Mouse (Mus musculus) frontal cortex, postnatal 14 days (tissue): ENCODE data around the gene Slc19a2.
"Not testable (repeated sequence)": the region's sequence is repeated elsewhere in the genome, so short reads cannot be mapped to it uniquely, and the experiment has no call there.

ENCODE experiments used
- DNase-seq, 2 experiments: peaks; one replicate each; pipeline ENCODE4 v3.0.0; 2022; ENCODE audit warnings: low spot score in 2 of 2

The Slc19a2 gene

GRCm38 (mm10) chr1:164248465-164249331 is at the start of gene Slc19a2:
Gene Slc19a2 (plus strand): TSS chr1:164249046.
- peak; percentile 94 to 97 for DNase-seq

GRCm38 (mm10) chr1:164199551-164199950 is 49.3 kb upstream of the Slc19a2 start:
- DNase-seq: no peak

- DNase-seq: no peak
Observed at GRCm38 (mm10) chr1:164208437-164208836, 40.4 kb upstream of the Slc19a2 start.

- no peak for DNase-seq
Observed at GRCm38 (mm10) chr1:164210899-164211298, 37.9 kb upstream of the Slc19a2 start.

GRCm38 (mm10) chr1:164212686-164213085 is 36.2 kb upstream of the Slc19a2 start:
- no peak for DNase-seq

GRCm38 (mm10) chr1:164214190-164214589 is 34.7 kb upstream of the Slc19a2 start:
- no peak for DNase-seq

GRCm38 (mm10) chr1:164215097-164215496 is 33.7 kb upstream of the Slc19a2 start:
- DNase-seq: no peak

- DNase-seq: no peak
Observed at GRCm38 (mm10) chr1:164215540-164215939, 33.3 kb upstream of the Slc19a2 start.

GRCm38 (mm10) chr1:164217791-164218685 is 30.8 kb upstream of the Slc19a2 start:
- no peak for DNase-seq

GRCm38 (mm10) chr1:164220261-164220660 is 28.6 kb upstream of the Slc19a2 start:
- DNase-seq: no peak

GRCm38 (mm10) chr1:164223089-164223488 is 25.8 kb upstream of the Slc19a2 start:
- no peak for DNase-seq

- DNase-seq: not testable (repeated sequence)
Observed at GRCm38 (mm10) chr1:164231937-164232570, 16.8 kb upstream of the Slc19a2 start.

GRCm38 (mm10) chr1:164233447-164233846 is 15.4 kb upstream of the Slc19a2 start:
- no peak for DNase-seq

GRCm38 (mm10) chr1:164235078-164235477 is 13.8 kb upstream of the Slc19a2 start:
- DNase-seq: no peak

GRCm38 (mm10) chr1:164236078-164236477 is 12.8 kb upstream of the Slc19a2 start:
- DNase-seq: no peak

- DNase-seq: no peak
Observed at GRCm38 (mm10) chr1:164241494-164241893, 7.4 kb upstream of the Slc19a2 start.

- DNase-seq: no peak
Observed at GRCm38 (mm10) chr1:164242809-164243208, 6.0 kb upstream of the Slc19a2 start.

- no peak for DNase-seq
Observed at GRCm38 (mm10) chr1:164247442-164247841, 1.4 kb upstream of the Slc19a2 start.

GRCm38 (mm10) chr1:164247971-164248370 is 875 bp upstream of the Slc19a2 start:
- DNase-seq: no peak

GRCm38 (mm10) chr1:164249332-164249711 is 476 bp downstream of the Slc19a2 start:
- peak in 1 of 2 experiments; percentile 41 for DNase-seq

- DNase-seq: no peak
Observed at GRCm38 (mm10) chr1:164250391-164251150, 1.7 kb downstream of the Slc19a2 start.
